Mouse (Mus musculus): ENCODE measurements around the gene Gm10277.

DNA sequence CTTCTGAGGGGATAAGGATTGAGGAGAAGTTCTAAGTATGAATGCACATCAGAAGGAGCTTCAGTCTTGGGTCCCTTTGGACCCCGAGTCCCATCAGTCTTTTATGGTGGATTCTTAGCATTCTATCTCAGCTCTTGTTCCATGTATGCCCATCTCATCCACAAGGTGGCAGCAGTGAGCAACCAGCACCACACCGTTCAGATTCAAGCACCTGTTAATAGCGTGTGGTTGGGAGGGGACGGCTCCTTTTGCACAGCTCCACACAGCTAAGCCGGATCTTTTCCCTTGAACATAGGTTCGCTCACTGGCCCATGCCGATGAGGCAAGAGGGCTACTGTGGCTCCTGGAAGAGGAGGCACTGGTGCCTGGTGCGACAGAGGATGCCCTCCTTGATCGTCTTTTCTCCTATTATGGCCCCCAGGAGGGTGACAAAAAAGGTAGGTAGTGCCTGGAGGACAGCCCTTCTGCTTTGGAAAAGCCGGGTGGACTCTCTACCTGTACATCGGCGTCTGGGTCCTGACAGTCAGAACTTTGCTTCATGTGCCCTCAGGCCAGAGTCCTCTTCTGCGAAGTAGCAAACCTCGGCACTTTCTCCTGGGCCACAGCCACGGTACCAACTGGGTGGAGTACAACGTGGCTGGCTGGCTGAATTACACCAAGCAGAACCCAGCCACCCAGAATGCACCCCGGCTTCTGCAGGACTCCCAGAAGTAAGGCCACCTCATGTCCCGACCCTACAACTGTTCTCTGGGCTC is 39.9 kb upstream of the Gm10277 start:
- TF ChIP-seq CTCF (IDR thresholded peaks at IDR 0.05; ENCODE audit: borderline replicate concordance, control insufficient read depth, extremely low read depth, insufficient read depth, low read length, poor library complexity) (peak; percentile 80; the same call in 1 of the 2 replicates), POLR2A (IDR thresholded peaks at IDR 0.05; ENCODE audit: control insufficient read depth, extremely low read depth, insufficient read depth, low read length, poor library complexity) (no peak)

Data from thymus, adult 2 months (tissue).